Mouse (Mus musculus) left cerebral cortex, postnatal 4 days (tissue): ENCODE results near the gene Mxd4. TPM values are rescaled to one million over a fixed set of nuclear protein-coding genes. Genes with fewer than 3 reads are reported as not detected.

ENCODE experiments used
- DNase-seq: peaks from one replicate; pipeline ENCODE4 v3.0.0-alpha.2; 2022
- intact Hi-C: fragments of 180-260 bp; cut with DNase I; formaldehyde crosslinking; loops from one replicate; pipeline ENCODE4 v1.15.1; 2025
- total RNA-seq, 2 experiments: library from RNA; stranded (reverse); gene quantifications; 2 replicates each; pipeline ENCODE4 v1.2.3; 2021

Mxd4 gene
- total RNA-seq, 2 experiments from 2014 or later = 60.6 to 65.7 TPM

DNA sequence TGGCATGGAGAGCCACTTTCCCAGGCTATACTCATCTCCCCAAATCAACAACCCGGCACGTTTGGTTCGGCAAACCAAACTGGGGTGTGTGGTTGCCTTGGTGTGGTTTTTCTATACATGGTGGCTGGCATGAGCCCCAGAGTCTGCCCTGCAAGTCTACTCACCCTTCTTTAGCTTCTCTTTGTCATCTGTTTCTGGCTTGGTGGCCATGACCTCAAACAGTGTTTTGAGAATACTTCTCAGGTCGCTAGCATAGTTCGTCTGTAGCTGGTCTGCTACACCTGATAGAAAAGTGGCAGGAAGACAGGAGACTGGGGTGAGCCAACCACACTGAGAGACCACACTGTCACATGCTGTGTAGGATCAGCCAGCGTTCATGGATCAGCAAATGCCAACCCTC is 11.1 kb upstream of the Mxd4 start:
- DNase-seq = no peak
- intact Hi-C loops = no loop called here

DNA sequence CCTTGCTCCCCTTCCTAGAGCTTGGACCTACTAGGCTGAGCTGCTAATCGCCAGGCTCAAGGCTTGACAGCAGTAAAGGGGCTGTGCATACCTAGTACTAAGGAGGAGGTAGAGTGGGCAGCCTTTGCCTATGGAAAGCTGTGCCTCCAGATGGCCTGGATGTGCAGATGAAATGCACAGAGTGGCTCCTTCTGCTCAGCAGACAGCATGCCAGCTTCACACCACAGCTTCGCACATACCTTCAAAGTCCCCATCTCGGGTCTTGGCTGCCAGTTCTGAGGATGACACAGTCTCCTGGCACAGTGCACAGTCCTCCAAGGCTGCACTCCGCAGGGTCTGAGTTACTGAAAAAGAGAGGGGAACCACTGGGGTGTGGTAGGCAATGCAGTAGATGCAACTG is 9.7 kb upstream of the Mxd4 start:
- intact Hi-C loops = no loop called here

DNA sequence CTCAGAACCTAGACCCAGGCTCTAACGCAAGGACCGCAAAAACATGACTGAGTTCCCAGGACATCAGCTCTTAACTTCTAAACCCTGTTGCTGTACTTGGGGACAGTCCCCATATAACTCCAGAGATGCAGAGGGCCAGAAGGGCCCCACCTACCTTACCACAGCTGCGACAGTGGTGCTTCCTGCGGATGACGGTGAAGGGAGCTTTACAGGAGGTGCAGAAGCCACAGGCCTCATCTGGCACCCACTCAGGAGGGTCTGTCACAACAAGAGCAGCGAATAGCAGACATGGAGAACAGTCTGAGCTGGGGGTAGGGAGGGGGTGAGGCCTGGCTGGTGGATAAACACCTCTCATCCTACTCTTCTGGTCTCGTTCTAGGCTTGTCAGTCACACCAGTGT is 8.9 kb upstream of the Mxd4 start:
- DNase-seq = no peak
- intact Hi-C loops = no loop called here

More for the DNA sequence above, 9.7 kb upstream of the Mxd4 start:
- peak; percentile 66 for DNase-seq

DNA sequence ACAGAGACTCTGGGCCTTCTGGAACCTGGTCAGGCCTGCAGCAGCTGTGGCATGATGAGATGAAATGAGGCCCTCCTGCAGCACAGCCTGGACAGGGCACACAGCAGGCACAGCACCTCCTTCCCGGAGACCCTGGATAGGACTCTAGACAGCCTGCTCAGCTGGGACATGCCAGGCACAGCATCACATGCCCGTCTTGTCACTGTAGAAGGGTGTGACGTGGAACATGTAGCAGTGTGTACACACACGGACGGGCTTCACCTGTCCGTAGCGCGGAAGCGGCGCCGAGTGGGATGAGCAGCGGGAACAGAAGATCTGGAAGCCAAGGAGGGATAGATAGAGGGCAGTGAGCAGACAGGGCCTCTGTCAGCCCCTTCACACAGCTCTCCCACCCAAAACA is 8.3 kb upstream of the Mxd4 start:
- intact Hi-C loops = no loop called here
- no peak for DNase-seq

DNA sequence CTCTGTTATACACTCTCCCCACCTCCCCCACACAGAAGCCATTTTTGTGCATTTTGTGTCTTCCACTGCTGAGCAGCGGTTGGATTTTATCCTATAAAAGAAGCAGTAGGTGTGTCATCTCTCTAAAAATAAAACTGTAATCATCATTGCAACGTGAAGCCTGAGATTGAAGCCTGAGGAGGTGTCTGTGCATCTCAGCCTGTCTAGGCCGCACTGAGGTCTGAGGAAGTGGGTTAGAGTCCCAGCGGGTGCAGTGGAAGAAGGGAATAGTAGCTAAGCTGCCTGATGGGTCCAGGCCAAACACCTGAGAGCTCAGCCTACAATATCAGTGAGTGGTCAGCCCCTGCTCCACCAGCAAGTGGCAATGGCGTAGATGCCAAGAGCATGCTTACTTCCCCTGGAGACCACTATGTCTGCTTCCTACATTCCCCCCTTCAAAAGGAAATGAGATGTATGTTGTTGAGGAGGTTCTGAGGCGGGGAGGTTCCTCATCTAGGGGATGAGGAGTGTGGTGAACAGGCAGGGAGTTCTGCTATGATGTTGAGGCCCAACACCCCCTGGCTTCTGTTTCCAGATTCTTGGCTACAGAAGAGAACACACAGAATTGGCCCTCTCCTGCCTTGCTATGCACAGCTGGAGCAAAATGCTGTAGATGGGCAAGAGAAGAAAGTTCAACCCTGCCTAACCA is 7.6 kb upstream of the Mxd4 start:
- intact Hi-C loops = no loop called here
- no peak for DNase-seq

DNA sequence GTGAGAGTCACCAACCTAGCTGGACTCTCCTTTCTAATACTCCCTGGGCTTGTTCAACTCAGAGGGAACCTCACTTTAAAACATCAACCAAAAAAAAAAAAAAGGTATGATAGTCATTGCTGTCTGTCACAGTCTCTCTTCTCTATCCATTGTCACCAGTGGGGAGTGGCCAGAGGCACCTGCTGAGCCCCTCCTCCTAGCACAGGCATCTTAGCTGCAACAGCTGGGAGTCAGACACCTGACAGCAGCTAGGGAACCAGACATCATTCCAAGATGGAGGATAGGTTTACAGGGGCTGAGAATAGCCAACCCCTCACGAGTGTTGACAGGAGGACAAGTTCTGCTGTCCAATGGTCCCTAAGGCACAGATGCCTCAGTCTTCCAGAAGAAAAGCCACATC is 6.9 kb upstream of the Mxd4 start:
- no peak for DNase-seq
- intact Hi-C loops = no loop called here

DNA sequence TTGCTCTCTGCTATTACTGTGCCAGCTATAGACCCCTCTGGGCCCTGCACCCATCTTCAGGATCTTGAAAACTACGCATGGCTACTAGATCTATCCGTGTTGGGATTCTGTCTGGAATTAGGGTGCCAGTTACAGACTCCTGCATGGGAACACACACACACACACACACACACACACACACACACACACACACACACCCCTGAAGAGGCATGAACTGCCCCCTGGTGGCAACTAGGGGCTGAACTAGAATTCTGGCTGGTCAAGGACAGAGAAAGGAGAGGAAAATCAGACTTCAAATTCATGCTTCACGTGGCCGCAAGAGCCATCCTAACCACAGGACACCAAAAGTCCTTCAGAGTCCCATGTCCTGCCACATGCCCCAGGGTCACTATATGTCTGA is 4.3 kb upstream of the Mxd4 start:
- no peak for DNase-seq
- intact Hi-C loops = no loop called here

DNA sequence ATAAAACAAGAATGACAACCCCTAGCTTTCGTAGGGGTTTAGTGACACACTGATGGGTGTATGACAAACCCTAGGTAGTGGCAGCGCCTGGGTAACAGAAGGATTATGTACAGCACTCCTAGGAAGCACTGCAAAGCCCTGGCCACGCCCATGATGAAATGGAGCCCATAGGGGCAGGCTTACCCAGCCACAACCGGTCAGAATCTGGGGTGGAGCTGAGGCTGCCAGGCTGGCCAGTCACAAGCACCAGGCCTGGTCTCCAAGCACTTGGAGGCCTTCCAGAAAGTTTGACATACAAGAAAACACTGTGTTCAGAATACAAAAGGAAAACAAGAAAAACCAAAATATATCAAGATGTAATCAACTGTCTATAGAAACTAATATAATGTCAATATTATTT is 3.5 kb upstream of the Mxd4 start:
- intact Hi-C loops = no loop called here
- peak; percentile 34 for DNase-seq

DNA sequence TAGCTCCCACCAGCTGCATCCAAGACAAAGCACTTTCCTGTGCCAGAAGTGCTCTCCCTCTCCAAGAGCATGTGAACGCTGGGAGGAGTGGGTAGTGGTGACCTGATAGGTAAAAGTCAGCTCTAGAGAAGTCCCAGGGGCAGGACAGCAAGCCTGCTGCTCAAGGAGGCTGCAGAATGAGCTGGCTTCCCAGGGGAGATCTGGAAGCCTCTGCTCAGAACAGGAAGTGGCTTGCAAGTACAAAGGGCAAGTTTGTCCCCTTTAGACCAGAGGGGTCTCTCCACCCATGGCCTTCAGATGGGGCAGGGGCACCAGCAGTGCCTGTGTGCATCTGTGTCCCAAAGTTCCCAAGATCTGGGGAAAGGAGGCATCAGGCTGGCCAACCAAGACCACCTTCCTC is 2.0 kb upstream of the Mxd4 start:
- DNase-seq = no peak
- intact Hi-C loops = no loop called here

DNA sequence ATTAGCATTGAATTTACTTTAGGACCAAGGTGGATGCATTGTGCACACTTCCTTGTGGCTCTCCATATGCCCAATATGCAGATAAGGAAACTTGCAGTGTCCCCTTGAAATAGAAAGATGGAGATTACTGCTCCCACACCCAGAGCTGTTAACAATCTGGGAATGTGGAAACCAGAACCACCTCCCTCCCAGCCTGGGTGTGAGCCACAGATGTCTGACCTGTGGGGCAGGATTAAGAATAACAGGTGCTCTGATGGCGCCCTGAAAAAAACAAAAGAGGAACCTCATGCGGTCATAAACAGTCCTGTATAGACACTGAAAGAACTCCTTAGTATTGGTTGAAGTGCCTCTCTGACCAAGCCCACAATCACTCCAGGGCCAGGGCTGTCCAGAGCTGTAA is 1.3 kb upstream of the Mxd4 start:
- intact Hi-C loops = no loop called here
- DNase-seq = no peak

DNA sequence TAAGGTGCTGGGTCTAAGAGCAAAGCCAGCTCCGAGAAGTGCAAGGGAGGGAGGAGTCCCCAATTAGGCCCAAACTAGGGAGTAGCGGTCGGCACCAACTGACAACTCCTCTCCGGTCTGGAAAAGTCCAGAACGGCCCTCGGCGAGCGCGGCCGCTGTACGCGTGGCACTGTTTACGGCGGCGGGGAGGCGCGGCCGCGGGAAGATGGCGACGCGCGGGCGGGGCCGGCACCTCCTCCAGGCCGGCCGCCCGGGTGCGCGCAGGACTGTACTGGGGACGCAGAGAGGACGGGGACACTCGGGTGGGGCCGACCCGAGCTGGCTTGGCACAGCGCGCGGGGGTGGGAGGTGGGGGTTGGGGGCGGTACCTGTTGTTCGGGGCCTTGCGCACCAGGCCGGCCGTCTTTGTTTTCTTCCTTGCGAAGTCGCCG is 544 bp downstream of the Mxd4 start:
- intact Hi-C loops = no loop called here
- peak; percentile 47 for DNase-seq

DNA sequence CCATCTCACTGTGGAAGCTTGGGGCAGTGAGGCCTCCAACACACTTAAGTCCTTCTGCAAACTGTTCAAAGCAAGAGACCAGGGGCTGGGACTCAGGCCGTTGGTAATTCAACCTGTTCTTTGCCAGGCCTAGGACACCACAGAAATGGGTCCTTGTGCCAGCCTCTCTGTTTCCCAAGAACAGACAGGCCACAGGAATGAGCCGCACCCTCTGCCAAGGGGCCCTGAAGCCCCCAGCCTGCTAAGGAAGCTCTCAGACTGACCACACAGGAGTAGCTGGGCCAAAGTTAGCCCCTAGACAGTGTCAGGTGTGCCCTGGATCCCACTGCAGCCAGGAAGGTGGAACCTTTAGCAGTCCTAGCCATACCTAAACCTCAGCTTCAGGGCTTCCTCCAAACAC is 1.1 kb downstream of the Mxd4 start:
- DNase-seq = no peak
- intact Hi-C loops = no loop called here

DNA sequence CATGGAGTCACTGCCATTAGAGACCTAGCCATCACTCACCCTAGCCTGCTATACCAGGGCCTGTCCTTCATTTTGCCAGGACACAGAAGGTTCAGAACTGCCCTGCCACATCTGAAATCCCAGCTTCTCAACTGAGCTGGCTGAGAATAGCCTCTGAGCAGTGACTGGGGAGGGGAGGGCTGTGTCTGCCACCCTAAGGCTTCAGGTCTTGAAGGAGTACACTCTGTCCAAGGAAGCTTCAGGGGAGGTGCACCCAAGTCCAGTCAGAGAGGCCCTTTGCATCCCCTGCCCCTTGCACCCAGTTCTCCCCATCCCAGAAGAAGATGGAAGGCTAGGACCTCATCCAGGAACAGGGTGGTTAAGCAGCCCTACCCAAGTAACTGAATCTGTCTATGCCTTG is 1.7 kb downstream of the Mxd4 start:
- no peak for DNase-seq
- intact Hi-C loops = no loop called here

DNA sequence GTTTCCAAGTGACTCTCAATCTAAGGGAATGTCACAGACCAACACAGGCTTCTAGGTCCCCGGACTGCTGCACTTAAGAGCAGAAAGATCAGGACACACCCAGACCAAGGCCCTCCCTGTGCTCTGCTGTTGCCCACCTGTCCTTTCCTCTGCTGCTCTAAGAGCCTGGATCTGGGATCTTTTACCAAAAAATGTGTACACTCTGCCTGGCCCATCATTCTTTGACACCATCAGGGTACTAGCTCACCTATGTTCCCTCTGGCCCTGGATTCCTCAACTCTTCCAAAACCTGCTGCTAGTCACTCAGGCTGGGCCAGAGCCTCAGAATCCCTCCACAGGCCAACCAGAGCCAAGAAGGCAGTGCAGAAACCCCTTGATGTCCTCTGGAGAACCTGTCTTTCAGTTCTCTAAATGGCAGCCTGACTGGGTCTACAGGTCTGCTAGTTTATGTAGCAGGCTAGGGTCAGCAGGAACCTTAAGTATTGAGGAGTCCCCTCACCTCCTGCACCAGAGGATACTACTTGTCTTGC is 2.4 kb downstream of the Mxd4 start:
- no peak for DNase-seq
- intact Hi-C loops = no loop called here

DNA sequence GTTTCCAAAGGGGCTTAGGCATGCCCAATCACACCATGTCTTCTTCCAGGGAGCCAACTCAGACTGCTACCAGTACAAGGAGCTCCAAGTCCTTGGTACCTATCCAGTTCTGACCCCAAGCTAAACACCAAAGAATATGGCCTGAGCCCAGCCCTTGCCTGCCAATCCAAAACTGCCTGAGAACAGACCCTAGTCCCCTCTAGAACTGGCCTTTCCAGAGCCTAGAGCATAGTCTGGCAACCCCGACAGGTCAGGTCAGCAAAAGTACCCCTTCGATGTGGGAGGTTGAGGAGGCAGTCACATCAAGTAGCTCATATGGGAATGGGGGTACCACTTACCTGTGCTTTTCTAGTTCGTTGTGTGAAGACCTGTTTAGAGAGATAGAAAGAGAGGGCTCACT is 3.5 kb downstream of the Mxd4 start:
- intact Hi-C loops = no loop called here
- no peak for DNase-seq

DNA sequence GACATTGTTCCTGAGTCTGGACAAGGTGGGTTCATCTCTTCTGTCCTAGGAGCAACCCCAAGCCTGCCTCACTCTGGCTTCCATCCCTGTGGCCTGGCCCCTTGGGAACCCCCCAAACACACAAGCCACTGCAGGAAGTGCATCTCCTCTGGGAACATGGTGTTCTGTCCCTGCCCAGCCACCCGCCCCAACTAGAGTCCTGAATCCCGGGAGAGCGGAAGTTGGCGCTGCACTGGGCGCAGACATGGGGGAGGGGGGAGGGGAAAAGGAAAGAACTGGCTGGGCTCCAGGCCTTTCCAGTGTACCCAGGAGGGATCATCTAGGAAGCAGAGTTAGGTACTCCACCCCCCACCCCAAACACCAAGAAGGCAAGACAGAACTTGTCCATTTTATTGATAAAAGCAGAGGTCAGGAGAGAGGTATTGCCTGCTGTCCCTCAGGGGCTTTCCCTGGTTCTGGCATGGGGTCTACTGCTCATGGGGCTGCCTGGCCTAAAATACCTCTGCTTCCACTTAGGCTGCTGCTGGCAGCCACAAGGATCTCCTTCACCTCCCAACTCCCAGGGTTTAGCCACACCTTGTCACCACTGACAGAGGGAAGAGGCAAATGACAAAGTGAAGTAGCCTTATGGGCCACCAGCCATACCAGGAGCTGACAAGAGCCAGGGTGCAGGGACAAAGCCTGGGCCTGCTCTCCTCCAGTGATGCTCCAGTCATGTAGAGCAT is 4.2 kb downstream of the Mxd4 start:
- DNase-seq = no peak
- intact Hi-C loops = no loop called here

DNA sequence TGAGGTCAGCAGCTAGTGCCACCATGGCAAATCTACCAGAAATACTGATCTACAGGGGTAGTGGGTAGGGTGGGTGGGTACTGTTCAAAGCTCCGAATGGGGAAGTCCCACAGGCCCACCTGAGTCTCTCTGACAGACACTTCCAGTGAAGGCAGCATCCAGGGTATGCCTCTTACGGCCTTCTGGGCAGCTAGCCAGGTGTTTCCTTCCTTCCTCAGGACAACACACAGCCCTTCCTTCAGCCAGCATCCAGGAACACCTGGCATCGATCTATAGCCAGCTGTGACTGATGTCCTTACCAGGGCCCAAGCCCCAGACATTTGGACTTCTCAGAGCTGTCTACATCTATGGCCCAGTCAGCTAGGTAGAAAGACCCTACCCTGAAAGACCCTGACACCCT is 5.0 kb downstream of the Mxd4 start:
- intact Hi-C loops = no loop called here
- no peak for DNase-seq

DNA sequence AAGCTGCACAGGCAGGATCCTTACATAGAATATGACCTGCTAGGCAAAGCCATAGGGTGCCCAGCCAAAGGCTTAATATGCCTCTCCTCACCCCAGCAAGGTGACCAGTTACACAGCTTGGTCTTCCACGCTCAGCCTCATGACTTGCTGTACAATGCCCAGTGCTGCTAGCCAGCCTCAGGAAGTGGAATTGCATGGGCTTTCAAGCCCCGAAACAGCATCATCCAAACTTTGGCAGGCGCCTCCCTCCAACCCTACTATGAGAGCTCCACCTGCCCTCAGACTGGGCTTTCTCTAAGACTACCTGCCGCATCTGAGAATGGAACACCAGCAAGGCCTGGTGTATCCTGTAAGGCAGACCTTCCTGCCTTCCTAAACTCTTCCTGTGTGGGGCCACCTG is 9.7 kb downstream of the Mxd4 start:
- DNase-seq = no peak
- intact Hi-C loops = no loop called here

DNA sequence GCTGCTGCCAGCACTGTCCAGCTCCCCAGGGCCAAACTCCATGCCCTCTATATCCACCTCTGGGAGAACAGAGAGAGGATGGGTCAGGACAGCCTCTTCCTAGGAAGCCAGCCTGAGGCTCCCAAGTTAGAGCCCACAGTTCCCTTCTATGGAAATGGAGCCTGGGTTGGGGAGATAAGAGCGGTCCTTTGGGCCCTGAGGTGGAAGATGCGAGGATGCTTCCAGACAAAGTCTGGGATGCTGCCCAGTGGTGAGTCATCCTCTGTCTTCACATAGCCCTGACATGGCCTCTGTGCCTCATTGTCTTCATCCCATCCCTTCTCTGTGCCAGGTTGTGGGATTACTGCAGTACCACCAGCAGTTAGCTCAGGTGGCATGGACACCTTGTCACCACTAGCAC is 10.4 kb downstream of the Mxd4 start:
- intact Hi-C loops = no loop called here
- no peak for DNase-seq

DNA sequence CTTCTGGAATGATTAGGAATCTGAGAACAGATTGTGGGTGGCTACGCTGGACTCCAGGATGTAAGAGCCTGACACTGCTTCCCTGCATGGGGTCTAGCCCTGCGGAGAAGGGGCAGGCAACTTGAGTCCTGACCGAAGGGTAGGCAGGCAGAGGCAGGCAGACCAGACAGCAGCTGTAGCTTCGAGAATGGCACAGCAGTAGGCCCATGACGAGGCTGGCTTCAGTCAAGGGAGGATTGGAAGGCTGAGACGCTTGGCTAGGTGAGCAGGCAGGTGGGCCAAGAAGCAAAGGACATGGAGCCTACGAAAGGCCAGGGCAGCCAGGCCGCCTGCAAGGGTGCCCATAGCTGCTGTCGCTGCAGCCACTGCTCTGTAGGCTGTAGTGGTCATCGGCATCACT is 10.8 kb downstream of the Mxd4 start:
- intact Hi-C loops = no loop called here
- no peak for DNase-seq

DNA sequence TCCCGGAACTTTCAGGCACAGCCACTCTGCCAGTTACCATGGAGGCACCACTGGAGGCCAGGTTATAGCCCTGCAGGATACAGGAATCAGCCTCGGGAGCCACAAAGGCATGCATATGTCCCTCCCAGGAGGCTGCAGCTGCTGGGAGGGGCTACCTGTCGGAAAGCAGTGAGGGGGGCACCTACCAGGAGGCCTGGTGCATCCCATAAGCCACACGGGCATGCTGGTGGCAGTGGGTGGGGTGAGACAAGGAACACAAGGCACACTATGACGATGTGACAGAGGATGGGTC is 12.2 kb downstream of the Mxd4 start:
- no peak for DNase-seq
- intact Hi-C loops = no loop called here

DNA sequence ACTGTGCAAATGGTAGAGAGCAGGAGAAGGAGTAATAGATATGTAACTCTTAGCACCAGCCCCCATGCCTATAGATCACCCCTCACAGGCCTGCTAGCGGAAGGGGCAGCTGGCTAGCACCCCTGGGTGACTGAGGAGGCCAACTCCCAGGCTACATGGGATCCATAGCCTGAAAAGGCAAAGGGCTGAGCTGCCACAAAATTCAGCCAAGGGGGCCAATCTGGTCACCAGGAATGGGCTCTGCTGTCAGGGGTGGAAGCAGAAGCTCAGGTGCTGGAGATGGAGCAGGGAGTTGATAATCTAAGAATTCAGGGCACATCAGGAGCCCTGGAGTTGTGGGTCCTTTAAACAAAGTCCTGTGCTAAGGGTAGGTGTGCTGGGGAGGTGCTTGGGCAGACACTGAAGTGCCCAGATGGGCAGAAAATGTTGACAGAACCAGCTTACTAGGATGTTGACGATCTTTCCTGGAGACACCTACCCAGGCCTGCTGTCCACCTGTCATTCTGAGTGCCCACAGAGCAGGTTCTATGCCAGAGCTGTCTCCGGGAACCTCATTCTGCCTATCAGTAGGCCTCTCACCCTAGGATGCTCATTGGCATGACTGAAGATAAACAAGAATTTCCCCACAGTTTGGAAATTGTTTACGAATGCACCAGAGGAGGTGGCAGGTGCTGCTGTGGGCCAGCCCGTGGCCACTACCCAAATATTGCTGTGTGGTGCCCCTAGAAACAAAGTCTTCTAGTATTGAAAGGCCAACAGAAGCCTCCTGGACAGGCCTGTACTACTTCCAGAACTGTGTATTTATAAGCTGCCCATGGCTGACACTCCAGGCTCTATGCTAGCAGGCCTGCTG is 12.7 kb downstream of the Mxd4 start:
- intact Hi-C loops = no loop called here
- no peak for DNase-seq
